Mouse (Mus musculus) olfactory bulb, adult 2 months (tissue): Measurements from ENCODE around the gene Spata19.

ENCODE experiments used
- CTCF ChIP-seq: fragments of 200-500 bp; IDR thresholded peaks from 2 replicates; pipeline ENCODE4 v1.5.1; 2012; ENCODE audit warnings: low read depth, mild to moderate bottlenecking, low read length, moderate library complexity; ENCODE audit not compliant: insufficient read depth
- POLR2A ChIP-seq: fragments of 200-500 bp; IDR thresholded peaks from 2 replicates; pipeline ENCODE4 v1.6.1; 2012; ENCODE audit warnings: mild to moderate bottlenecking, low read depth, low read length, moderate library complexity; ENCODE audit not compliant: insufficient read depth

DNA sequence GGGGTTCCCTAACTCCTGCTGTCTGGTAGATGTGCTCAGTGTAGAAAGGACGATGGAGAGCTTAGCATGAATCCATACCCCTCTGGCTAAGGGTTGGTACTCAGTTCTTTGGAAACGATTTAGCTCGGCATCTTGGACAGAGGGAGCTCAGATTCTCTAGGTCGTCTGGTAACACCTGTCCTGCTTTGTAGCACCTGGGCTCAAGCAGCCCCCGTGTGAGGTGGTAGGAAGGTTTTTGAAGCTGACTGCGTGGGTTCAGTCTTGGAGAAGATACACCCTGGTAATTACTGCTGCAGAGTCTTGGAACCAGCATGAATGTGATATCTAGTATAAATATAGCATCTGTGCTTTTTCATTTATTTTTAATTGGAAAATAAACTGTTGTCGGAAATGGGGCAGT, 43.5 kb upstream of the Spata19 start:
- TF ChIP-seq CTCF: no peak
- no peak for TF ChIP-seq POLR2A
